Mouse (Mus musculus) hematopoietic stem cell, adult 5-6 weeks (primary cell): ENCODE results near the gene Mogs. TPM values are rescaled to one million over a fixed set of nuclear protein-coding genes. Genes with fewer than 3 reads are reported as not detected.

Source experiments
- ATAC-seq, 2 experiments: fragments of 125-278 bp in 1 of 2; replicated peaks in 1 of 2; 2 replicates each; pipeline ENCODE4 v1.8.0; 2016 to 2017; ENCODE audit warnings: inconsistent platforms in 2 of 2, mild to moderate bottlenecking in 2 of 2, moderate number of reproducible peaks in 2 of 2, low read depth in 1 of 2, moderate TSS enrichment in 1 of 2; ENCODE audit not compliant: low FRiP score in 2 of 2, poor library complexity in 2 of 2, severe bottlenecking in 2 of 2, insufficient read depth in 1 of 2, low TSS enrichment in 1 of 2
- total RNA-seq: library from RNA; stranded (forward); fragments of 172-1452, 232-1000 nt; gene quantifications from 2 replicates; pipeline ENCODE4 v1.2.3, GENCODE M21; 2017

Mogs gene
- total RNA-seq, 1 experiment from 2014 or later = 60.4 TPM

DNA sequence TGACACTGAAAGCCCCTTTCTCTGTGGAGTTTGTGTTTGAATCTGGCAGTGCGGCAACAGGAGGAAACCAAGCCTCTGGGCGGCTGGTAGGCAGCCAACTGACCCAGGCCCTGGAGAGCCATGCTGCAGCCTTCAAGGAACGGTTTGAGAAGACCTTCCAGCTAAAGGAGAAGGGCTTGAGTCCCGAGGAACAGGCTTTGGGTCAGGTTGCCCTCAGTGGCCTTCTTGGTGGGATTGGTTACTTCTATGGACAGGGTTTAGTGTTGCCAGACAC is 1.8 kb downstream of the Mogs start:
- no peak for ATAC-seq

DNA sequence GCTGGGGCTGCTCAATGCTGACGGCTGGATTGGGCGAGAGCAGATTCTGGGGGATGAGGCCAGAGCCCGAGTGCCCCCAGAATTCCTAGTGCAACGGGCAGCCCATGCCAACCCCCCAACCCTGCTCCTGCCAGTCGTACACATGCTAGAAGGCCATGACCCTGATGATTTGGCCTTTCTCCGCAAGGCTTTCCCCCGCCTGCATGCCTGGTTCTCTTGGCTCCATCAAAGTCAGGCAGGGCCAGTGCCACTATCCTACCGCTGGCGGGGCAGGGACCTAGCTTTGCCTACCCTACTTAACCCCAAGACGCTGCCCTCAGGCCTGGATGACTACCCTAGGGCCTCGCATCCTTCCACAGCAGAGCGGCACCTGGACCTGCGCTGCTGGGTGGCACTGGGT is 2.3 kb downstream of the Mogs start:
- ATAC-seq = no peak

- no peak for ATAC-seq
Measured at GRCm38 (mm10) chr6:83118369-83118768, 3.1 kb downstream of the Mogs start.

GRCm38 (mm10) chr6:83118825-83119733 is 3.8 kb downstream of the Mogs start:
- ATAC-seq = peak; percentile 54 to 57

DNA sequence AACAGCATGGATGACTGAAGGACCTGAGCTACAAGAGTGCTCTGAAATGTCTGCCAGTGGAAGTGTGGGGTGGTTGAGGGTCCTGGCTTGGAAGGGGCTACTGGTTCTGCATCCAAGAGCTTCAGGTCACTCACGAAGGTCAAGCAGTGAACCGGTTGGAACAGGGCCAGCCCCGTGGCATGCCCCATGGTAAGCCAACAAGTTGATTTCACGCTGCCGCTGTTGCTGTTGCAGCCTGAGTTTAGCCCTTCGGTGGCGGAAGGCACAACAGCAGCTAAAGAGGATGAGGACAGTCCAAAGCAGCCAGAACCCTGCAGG is 4.4 kb downstream of the Mogs start:
- ATAC-seq = no peak

DNA sequence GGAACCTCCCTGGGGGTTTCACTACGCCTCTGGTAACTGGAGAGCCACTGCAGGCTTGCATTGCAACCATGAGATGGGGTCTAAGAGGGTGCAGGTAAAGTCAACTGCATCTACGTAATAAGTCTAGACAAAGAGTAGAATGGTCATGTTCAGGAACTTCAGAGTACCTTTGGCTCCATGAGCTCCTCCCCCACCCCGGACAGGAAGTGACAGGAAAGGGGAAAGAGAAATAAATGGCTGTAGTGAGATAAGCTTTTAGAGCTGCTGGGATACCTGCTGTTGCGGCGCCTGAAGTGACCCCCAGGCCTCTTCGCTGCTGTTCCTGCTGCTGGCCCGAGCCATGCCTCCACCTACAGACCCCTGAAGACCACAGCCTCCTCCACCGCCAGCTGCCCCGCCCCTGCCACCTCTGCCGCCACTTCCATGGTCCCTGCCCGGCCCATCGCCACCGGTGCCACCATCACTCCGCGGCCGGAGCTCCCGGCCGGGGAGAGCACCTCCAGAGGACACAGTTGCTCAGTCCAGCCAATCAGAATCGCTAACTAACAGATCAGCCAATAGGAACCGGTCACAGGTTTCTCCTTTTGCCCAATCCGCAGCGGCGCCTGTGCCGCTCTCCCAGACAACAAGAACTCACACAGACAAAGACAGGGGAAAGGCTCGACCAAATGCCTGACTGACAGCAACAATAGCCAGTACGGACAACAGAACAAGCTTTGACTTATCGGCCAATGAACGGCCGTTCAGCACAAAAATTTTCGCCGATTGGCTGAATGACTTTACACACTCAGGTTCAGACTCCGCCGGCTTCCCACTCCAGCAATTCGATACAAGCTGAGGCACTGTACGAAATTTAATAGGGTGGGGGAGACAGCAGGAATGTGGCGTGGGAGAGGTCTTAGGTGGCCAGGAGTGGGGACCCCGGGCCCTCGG is 5.9 kb downstream of the Mogs start, which contains the start of gene Wbp1:
Gene Wbp1, minus strand, starts transcription at position 630 of the 933 bp plus-strand sequence.
- peak; percentile 84 to 89 for ATAC-seq

DNA sequence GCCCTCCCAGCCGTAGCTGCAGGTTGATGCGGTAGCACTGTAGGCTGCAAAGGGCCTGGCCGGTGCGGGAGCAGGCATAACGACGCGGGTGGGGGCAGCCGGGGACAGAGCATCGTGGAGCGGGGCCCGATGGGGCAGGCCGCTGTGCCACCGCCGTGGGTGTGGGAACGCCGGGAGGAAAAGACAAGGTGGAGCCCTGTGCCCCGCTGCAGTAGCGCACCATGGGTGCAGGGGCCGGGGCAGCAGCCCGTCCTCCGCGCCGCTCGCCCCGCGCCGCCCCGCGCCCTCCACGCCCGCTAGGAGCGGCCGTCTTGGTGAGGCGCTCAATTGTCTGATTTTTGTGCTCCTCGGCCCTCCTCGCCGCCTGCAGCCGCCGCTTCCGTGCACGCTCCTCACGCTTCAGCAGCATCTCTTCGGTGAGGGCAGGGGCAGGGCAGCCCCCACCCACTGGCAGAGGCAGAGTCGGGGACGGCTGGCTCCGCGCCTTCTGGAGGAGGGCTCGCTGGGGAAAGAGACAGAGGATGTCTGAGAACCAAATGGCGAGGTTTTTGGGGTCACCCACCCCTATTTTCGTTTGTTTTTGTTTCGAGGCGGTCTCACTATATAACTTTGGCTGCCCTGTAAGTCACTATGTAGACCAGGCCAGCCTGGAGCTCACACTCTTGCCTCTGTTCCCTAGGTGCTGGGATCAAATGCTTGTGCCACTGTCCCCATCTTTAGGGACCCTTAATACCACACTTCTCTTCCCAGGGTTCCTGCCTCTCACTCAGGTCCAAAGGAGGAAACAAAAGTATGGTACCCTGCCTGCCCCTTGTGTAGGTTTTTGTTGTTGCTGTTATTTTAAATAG is 6.8 kb downstream of the Mogs start:
- ATAC-seq = peak in 1 of 2 experiments; percentile 4; a peak in 1 of 4 replicates

DNA sequence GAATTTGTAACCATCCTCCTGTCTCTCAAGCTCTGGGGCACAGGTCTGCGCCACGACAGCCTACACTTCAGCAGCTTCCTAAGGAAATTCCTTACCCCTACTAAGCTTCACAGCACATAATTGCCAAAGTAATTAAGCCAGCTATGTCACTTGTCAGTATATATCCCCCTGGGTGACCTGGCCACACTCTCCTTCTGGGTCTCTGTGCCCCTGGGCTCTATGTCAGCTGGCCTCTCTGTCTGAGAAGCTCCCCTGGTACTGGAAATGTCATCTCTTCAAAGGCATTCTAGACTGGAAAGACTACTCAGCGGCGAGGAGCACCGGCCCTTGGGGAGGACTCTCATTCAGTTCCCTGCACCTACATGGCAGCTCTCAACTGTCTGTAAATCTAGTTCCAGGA is 7.7 kb downstream of the Mogs start:
- ATAC-seq = no peak

DNA sequence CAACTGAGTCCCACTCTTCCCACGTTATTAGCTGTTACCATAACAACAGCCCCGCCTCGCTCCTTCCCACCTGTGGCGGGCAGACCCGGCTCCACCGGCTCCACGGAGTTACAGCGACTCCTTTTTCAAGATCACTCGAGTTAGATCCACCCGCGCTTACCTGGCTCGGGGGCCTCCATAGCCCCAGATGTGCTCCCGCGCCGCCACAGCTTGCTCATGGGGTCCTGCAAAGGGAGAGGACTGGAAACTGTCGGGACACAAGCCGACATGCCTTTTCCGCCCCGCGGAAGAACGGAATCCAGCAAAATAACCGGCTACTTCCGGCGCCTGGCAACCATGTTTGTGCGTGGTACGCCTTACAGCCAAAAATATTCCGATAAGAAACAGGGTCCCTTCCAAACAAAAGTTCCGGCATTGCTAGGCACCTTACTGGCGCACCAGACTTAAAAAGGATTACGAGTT is 9.6 kb downstream of the Mogs start:
- ATAC-seq = peak; percentile 28 to 63; a peak in 3 of 4 replicates

- no peak for ATAC-seq
Measured at GRCm38 (mm10) chr6:83125331-83125730, 10.0 kb downstream of the Mogs start, which contains the start of gene Ino80b. Ino80b (minus strand) TSS chr6:83125431.

DNA sequence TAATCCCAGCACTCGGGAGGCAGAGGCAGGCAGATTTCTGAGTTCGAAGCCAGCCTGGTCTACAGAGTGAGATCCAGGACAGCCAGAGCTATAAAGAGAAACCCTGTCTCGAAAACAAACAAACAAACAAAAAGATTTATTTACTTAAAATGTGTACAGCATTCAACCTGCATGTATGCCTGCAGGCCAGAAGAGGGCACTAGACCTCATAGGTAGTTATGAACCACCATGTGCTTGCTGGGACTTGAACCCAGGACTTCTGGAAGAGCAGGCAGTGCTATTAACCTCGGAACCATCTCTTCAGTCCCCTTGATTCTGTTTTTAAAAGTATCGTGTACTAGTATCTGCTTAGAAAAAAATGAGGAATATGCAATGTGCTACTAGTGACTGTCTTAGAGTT is 12.1 kb downstream of the Mogs start:
- no peak for ATAC-seq

DNA sequence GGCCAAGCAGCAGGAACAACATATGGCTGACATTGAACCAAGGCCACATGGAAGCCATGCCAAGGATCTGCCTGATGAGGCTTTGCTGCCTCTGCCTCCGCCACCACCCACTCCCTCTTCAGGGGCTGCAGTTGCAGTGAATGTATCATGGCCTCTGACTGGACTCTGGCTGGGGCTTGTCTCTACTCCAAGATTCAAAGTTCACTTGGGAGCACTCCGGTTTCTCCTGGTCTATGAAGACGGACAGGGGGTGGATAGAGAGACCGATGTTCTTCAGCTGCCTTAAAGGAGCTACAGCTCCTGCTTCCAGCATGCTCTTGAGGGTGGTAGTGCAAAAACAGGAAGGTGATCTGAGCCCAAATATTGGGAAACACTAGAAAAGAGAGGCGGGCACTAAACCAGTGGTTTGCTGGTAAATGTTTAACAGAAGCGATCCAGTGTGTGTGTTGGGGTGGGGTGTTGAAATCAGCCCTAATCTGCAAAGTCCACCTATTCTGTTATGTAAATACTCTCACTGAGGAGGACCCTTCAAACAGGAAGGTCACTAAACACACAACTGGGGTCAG is 16.3 kb downstream of the Mogs start:
- ATAC-seq = peak; percentile 47 to 68; a peak in 3 of 4 replicates

GRCm38 (mm10) chr6:83132176-83132919 is 17.1 kb downstream of the Mogs start:
- ATAC-seq = no peak

DNA sequence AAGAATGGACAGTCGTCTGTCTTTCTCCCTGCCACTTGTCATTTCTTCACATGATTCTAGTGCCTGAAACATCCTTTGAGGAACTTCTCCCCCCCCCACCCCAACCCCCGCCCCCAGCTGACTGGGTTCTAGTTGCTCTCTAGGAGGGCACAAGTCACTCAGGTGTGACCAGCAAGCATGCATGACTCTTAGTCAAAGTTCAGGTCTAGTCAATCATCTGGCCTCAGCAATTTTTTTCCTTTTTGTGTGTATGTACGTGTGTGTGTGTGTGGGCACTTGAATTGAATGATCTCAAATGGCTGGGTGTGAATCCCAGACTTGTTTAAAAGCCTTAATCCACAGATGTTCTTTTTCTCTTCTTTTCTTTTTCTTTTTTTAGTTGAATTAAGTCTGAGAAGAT is 18.9 kb downstream of the Mogs start:
- no peak for ATAC-seq

DNA sequence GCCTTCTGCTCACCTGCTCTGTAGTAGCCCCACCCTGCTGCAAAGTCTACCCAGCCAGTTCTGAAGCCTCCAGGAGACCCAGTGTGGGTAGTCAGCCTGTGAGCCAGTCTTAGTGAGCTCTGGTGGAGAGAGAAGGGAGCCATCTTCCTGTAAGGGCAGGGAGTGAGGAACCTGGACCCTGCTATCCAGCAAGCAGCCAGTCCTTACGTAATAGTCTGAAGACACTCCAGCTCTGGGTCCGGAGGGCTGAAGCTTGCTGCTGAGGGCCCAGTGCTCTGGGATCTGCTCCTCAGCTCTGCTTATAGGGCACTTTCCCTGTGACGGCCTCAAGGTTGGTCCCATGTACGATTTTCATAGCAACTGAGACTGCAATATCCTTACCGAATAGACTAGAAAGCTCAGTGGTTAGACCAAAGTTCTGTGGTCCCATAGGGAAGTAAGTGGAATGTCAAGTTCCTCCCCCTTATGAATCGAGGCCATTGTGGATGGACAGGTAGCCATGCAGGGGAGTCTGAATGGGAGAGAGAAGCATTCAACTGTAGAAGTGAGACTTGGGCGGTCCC is 19.7 kb downstream of the Mogs start, which contains the start of gene Rtkn:
Gene Rtkn, plus strand, starts transcription at position 513 of the 563 bp plus-strand sequence.
- no peak; a peak in 1 of 4 replicates for ATAC-seq

GRCm38 (mm10) chr6:83135571-83136161 is 20.4 kb downstream of the Mogs start:
- no peak for ATAC-seq
